Mouse (Mus musculus): ENCODE data around the gene Gm10337. TPM values are rescaled to one million over a fixed set of nuclear protein-coding genes. Genes with fewer than 3 reads are reported as not detected.

The Gm10337 gene
- polyA plus RNA-seq, 1 experiment from 2014 or later = not detected

GRCm38 (mm10) chr15:102516728-102517404 is 13.3 kb downstream of the Gm10337 start, which contains the start of gene Map3k12:
TSS of gene Map3k12 (minus strand) at chr15:102517064.
- Histone ChIP-seq H3K36me3 (ENCODE audit: insufficient read depth) (peaks cover 18% of the 10 kb centered on the region), H3K4me3 (ENCODE audit: low read depth, low read length) (peak within 1 kb of the TSS; percentile 67), H3K27me3 (ENCODE audit: insufficient read depth, low read length) (no peaks in the 10 kb centered on the region), H3K4me2 (peak within 1 kb of the TSS; percentile 91), H3K27ac (ENCODE audit: low read depth) (peak within 1 kb of the TSS; percentile 99), H3K9ac (peak within 1 kb of the TSS; percentile 72), H3K4me1 (ENCODE audit: insufficient read depth) (peaks cover 10% of the 10 kb centered on the region), H3K9me3 (ENCODE audit: low read depth, low read length) (no peaks in the 10 kb centered on the region)
- DNase-seq (peak; percentile 82), ATAC-seq (ENCODE audit: insufficient read depth) (peak; percentile 16; the same call in 1 of the 2 replicates)
- TF ChIP-seq CTCF (IDR thresholded peaks at IDR 0.05; ENCODE audit: low read depth) = no peak
- WGBS = under 1% methylated on average over 43 of the region's 43 CpGs

- no peaks in the 10 kb centered on the region for H3K9me3 ChIP-seq (ENCODE audit: low read depth, low read length)
- TF ChIP-seq CTCF (IDR thresholded peaks at IDR 0.05; ENCODE audit: low read depth) = no peak
- DNase-seq (no peak), ATAC-seq (ENCODE audit: insufficient read depth) (no peak)
- H3K36me3 ChIP-seq (ENCODE audit: insufficient read depth) = peaks cover 25% of the 10 kb centered on the region
- peak overlapping the region; percentile 91 for H3K4me2 ChIP-seq
- peak overlapping the region; percentile 99 for H3K27ac ChIP-seq (ENCODE audit: low read depth)
- H3K27me3 ChIP-seq (ENCODE audit: insufficient read depth, low read length) = no peaks in the 10 kb centered on the region
- H3K9ac ChIP-seq = peak overlapping the region; percentile 72
- under 1% methylated on average over 10 of the region's 10 CpGs for WGBS
- H3K4me1 ChIP-seq (ENCODE audit: insufficient read depth) = peaks cover 10% of the 10 kb centered on the region
- H3K4me3 ChIP-seq (ENCODE audit: low read depth, low read length) = peak overlapping the region; percentile 67
These were observed 14.1 kb downstream of the Gm10337 start for GRCm38 (mm10) chr15:102517631-102517975.

GRCm38 (mm10) chr15:102517976-102518858 is 14.7 kb downstream of the Gm10337 start, which contains the start of gene Tarbp2:
TSS of gene Tarbp2 (plus strand) at chr15:102518192.
- Histone ChIP-seq H3K4me2 (peak within 1 kb of the TSS; percentile 91), H3K36me3 (ENCODE audit: insufficient read depth) (peaks cover 31% of the 10 kb centered on the region), H3K9me3 (ENCODE audit: low read depth, low read length) (no peaks in the 10 kb centered on the region), H3K4me3 (ENCODE audit: low read depth, low read length) (peak within 1 kb of the TSS; percentile 67), H3K4me1 (ENCODE audit: insufficient read depth) (peaks cover 10% of the 10 kb centered on the region), H3K27me3 (ENCODE audit: insufficient read depth, low read length) (no peaks in the 10 kb centered on the region), H3K27ac (ENCODE audit: low read depth) (peak within 1 kb of the TSS; percentile 99), H3K9ac (peak within 1 kb of the TSS; percentile 74)
- WGBS = under 1% methylated on average over 59 of the region's 60 CpGs
- DNase-seq (peak; percentile 100), ATAC-seq (ENCODE audit: insufficient read depth) (peak; percentile 90)
- no peak for TF ChIP-seq CTCF (IDR thresholded peaks at IDR 0.05; ENCODE audit: low read depth)

GRCm38 (mm10) chr15:102518859-102519201 is 15.3 kb downstream of the Gm10337 start:
- Histone ChIP-seq H3K4me3 (ENCODE audit: low read depth, low read length) (peak overlapping the region; percentile 67), H3K27ac (ENCODE audit: low read depth) (peak overlapping the region; percentile 99), H3K9ac (peak overlapping the region; percentile 74), H3K27me3 (ENCODE audit: insufficient read depth, low read length) (no peaks in the 10 kb centered on the region), H3K36me3 (ENCODE audit: insufficient read depth) (peaks cover 33% of the 10 kb centered on the region), H3K4me2 (peak overlapping the region; percentile 91), H3K9me3 (ENCODE audit: low read depth, low read length) (no peaks in the 10 kb centered on the region), H3K4me1 (ENCODE audit: insufficient read depth) (peaks cover 10% of the 10 kb centered on the region)
- ATAC-seq (ENCODE audit: insufficient read depth) (no peak; the same call in 1 of the 2 replicates), DNase-seq (no peak)
- 8% methylated on average over 9 of the region's 9 CpGs for whole genome bisulfite sequencing
- TF ChIP-seq CTCF (IDR thresholded peaks at IDR 0.05; ENCODE audit: low read depth) = no peak

GRCm38 (mm10) chr15:102519211-102520141 is 16.0 kb downstream of the Gm10337 start:
- no peaks in the 10 kb centered on the region for H3K27me3 ChIP-seq (ENCODE audit: insufficient read depth, low read length)
- H3K9me3 ChIP-seq (ENCODE audit: low read depth, low read length) = no peaks in the 10 kb centered on the region
- H3K9ac ChIP-seq = peak overlapping the region; percentile 74
- 49% methylated on average over 17 of the region's 17 CpGs for WGBS
- peak overlapping the region; percentile 91 for H3K4me2 ChIP-seq
- peaks cover 39% of the 10 kb centered on the region for H3K36me3 ChIP-seq (ENCODE audit: insufficient read depth)
- DNase-seq (no peak), ATAC-seq (ENCODE audit: insufficient read depth) (no peak)
- TF ChIP-seq CTCF (IDR thresholded peaks at IDR 0.05; ENCODE audit: low read depth) = no peak
- H3K4me1 ChIP-seq (ENCODE audit: insufficient read depth) = peaks cover 10% of the 10 kb centered on the region
- H3K4me3 ChIP-seq (ENCODE audit: low read depth, low read length) = peak overlapping the region; percentile 67
- H3K27ac ChIP-seq (ENCODE audit: low read depth) = peak overlapping the region; percentile 99

GRCm38 (mm10) chr15:102520416-102520815 is 16.9 kb downstream of the Gm10337 start:
- Histone ChIP-seq H3K4me3 (ENCODE audit: low read depth, low read length) (no peak overlapping the region), H3K36me3 (ENCODE audit: insufficient read depth) (peaks cover 45% of the 10 kb centered on the region), H3K4me2 (no peak overlapping the region; the same call in 1 of the 2 replicates), H3K9ac (no peak overlapping the region), H3K4me1 (ENCODE audit: insufficient read depth) (peaks cover 9% of the 10 kb centered on the region), H3K27me3 (ENCODE audit: insufficient read depth, low read length) (no peaks in the 10 kb centered on the region), H3K27ac (ENCODE audit: low read depth) (no peak overlapping the region), H3K9me3 (ENCODE audit: low read depth, low read length) (no peaks in the 10 kb centered on the region)
- DNase-seq = no peak
- TF ChIP-seq CTCF (IDR thresholded peaks at IDR 0.05; ENCODE audit: low read depth) = no peak
- no peak for ATAC-seq (ENCODE audit: insufficient read depth)
- WGBS = 69% methylated on average over 4 of the region's 4 CpGs

All from lung, embryonic 14.5 days (tissue).